Mouse (Mus musculus) heart, adult 2 months (tissue): ENCODE data around the gene Cst6. TPM values are rescaled to one million over a fixed set of nuclear protein-coding genes. Genes with fewer than 3 reads are reported as not detected.

Source experiments
- DNase-seq, 2 experiments: peaks; one replicate each; pipeline ENCODE4 v3.0.0; 2021
- H3K27ac ChIP-seq: fragments of 200-600 bp; 2 replicates; pipeline ENCODE4 v1.8.1; 2022
- H3K27me3 ChIP-seq: fragments of 200-500 bp; 2 replicates; pipeline ENCODE4 v1.6.1; 2012; ENCODE audit warnings: mild to moderate bottlenecking, low read length, inconsistent platforms, mixed read lengths; ENCODE audit not compliant: control insufficient read depth, insufficient read depth
- H3K36me3 ChIP-seq: fragments of 200-500 bp; 2 replicates; pipeline ENCODE4 v1.6.1; 2012; ENCODE audit warnings: low read length, inconsistent platforms; ENCODE audit not compliant: control insufficient read depth, insufficient read depth
- H3K4me1 ChIP-seq: fragments of 200-500 bp; 2 replicates; pipeline ENCODE4 v1.6.1; 2011; ENCODE audit warnings: low read length; ENCODE audit not compliant: control insufficient read depth, insufficient read depth
- H3K4me3 ChIP-seq: fragments of 200-600 bp; 2 replicates; pipeline ENCODE4 v1.8.1; 2022
- H3K79me2 ChIP-seq: fragments of 200-500 bp; replicated peaks from 2 replicates; pipeline ENCODE4 v1.6.1; 2012; ENCODE audit warnings: mild to moderate bottlenecking, inconsistent platforms, low read length, moderate library complexity, mixed read lengths; ENCODE audit not compliant: control insufficient read depth, insufficient read depth
- H3K9ac ChIP-seq: fragments of 200-500 bp; 2 replicates; pipeline ENCODE4 v1.6.1; 2012; ENCODE audit warnings: low read depth, mild to moderate bottlenecking, control low read depth, inconsistent platforms, low read length, mixed read lengths
- CTCF ChIP-seq: fragments of 200-600 bp; IDR thresholded peaks from 2 replicates; pipeline ENCODE4 v1.8.1; 2022; ENCODE audit warnings: antibody characterized with exemption, mild to moderate bottlenecking, moderate library complexity
- EP300 ChIP-seq: fragments of 200-500 bp; IDR thresholded peaks from 2 replicates; pipeline ENCODE4 v1.6.1; 2011; ENCODE audit warnings: low read depth, low read length, control low read depth; ENCODE audit not compliant: insufficient read depth
- POLR2A ChIP-seq: fragments of 200-500 bp; IDR thresholded peaks from 2 replicates; pipeline ENCODE4 v1.6.1; 2011; ENCODE audit warnings: mild to moderate bottlenecking, low read depth, low read length, control low read depth; ENCODE audit not compliant: insufficient read depth
- WGBS: fragments of 180-500 bp; shearing (Covaris S2); methylation state at CpG from one replicate; pipeline ENCODE4 v1.1.7; 2018; 5-methylcytosine and 5-hydroxymethylcytosine counted together
- intact Hi-C: fragments of 180-260 bp; cut with DNase I; formaldehyde crosslinking; loops from one replicate; pipeline ENCODE4 v1.15.1; 2025
- polyA plus RNA-seq: library from polyadenylated mRNA; depleted of rRNA; stranded (reverse); fragments of >200 nt; gene quantifications from 2 replicates; pipeline ENCODE4 v1.2.3, GENCODE M21; 2012; rRNA removed
- total RNA-seq, 2 experiments: library from RNA; stranded (reverse); gene quantifications; 2 replicates each; pipeline ENCODE4 v1.2.3; 2021

Gene Cst6
- total and polyA plus RNA-seq, 3 experiments, result 10.4 to 16.8 (median 10.9) TPM

- Histone ChIP-seq H3K79me2 (0 out of 2 replicates have a peak, but pooled peaks cover 2% of the 10 kb centered on the region), H3K27ac (peak within 1 kb of the TSS; percentile 89), H3K9ac (peak within 1 kb of the TSS; percentile 73), H3K36me3 (peaks cover 10% of the 10 kb centered on the region), H3K4me1 (peaks cover 5% of the 10 kb centered on the region), H3K4me3 (peak within 1 kb of the TSS; percentile 76), H3K27me3 (no peaks in the 10 kb centered on the region)
- peak; percentile 98 for DNase-seq
- intact Hi-C loops, result loop anchor here (2.0 kb wide), 1 partner anchor 20 kb away; no protein-coding TSS in a partner anchor
- WGBS, result under 1% methylated on average over 46 of the region's 46 CpGs
- TF ChIP-seq EP300 (peak; percentile 88), CTCF (peak; percentile 88), POLR2A (peak; percentile 87)
These were observed 54.2 kb downstream of the Cst6 start, which contains the start of gene Sf3b2 for GRCm38 (mm10) chr19:5294972-5295735. Sf3b2 (minus strand) TSS chr19:5295455.

Other genes starting within 250 kb of the Cst6 start
- 100 to 1,000 TPM; 173 to 195 TPM for gene Rab1b, start 242.5 kb downstream of the Cst6 start, total RNA-seq
- gene Rab1b, start 242.5 kb downstream of the Cst6 start, polyA plus RNA-seq, result 221 and 231 TPM in 2 replicates
- 10 to 100 TPM; 49.0 to 50.6 TPM for gene Klc2, start 231.0 kb downstream of the Cst6 start, total RNA-seq
- 56.7 and 57.4 TPM in 2 replicates for gene Klc2, start 231.0 kb downstream of the Cst6 start, polyA plus RNA-seq
- gene Pacs1, start 76.5 kb downstream of the Cst6 start, total RNA-seq, result 10 to 100 TPM; 20.8 to 21.6 TPM
- gene Pacs1, start 76.5 kb downstream of the Cst6 start, polyA plus RNA-seq, result 25.7 and 28.5 TPM in 2 replicates
- gene Sf3b2, start 54.1 kb downstream of the Cst6 start, total RNA-seq, result 100 to 1,000 TPM; 103 to 121 TPM
- gene Sf3b2, start 54.1 kb downstream of the Cst6 start, polyA plus RNA-seq, result 83.1 and 94.5 TPM in 2 replicates
- 10 to 100 TPM; 27.2 to 29.9 TPM for gene Gal3st3, start 51.2 kb downstream of the Cst6 start, total RNA-seq
- 35.5 and 36.1 TPM in 2 replicates for gene Gal3st3, start 51.2 kb downstream of the Cst6 start, polyA plus RNA-seq
- not detected for gene Catsper1, start 13.8 kb downstream of the Cst6 start, total RNA-seq
- 0.16 TPM in 1 of 2 replicates, not detected in the other for gene Catsper1, start 13.8 kb downstream of the Cst6 start, polyA plus RNA-seq
- gene Eif1ad, start 17.2 kb upstream of the Cst6 start, total RNA-seq, result 10 to 100 TPM; 16.3 to 19.5 TPM
- 18.5 and 28.1 TPM in 2 replicates for gene Eif1ad, start 17.2 kb upstream of the Cst6 start, polyA plus RNA-seq
- 100 to 1,000 TPM; 113 to 133 TPM for gene Banf1, start 17.6 kb upstream of the Cst6 start, total RNA-seq
- gene Banf1, start 17.6 kb upstream of the Cst6 start, polyA plus RNA-seq, result 148 and 173 TPM in 2 replicates
- gene Sart1, start 39.1 kb upstream of the Cst6 start, total RNA-seq, result 10 to 100 TPM; 47.3 to 51.8 TPM
- gene Sart1, start 39.1 kb upstream of the Cst6 start, polyA plus RNA-seq, result 10.6 and 22.1 TPM in 2 replicates
- under 1 TPM; 0.39 to 0.52 TPM for gene Tsga10ip, start 53.0 kb upstream of the Cst6 start, total RNA-seq
- 0.08 TPM in 1 of 2 replicates, not detected in the other for gene Tsga10ip, start 53.0 kb upstream of the Cst6 start, polyA plus RNA-seq
- gene Drap1, start 75.4 kb upstream of the Cst6 start, total RNA-seq, result 100 to 1,000 TPM; 278 to 344 TPM
- gene Drap1, start 75.4 kb upstream of the Cst6 start, polyA plus RNA-seq, result 175 and 189 TPM in 2 replicates
- 10 to 100 TPM; 32.9 TPM for gene AI837181, start 75.6 kb upstream of the Cst6 start, total RNA-seq
- 55.4 and 59.5 TPM in 2 replicates for gene AI837181, start 75.6 kb upstream of the Cst6 start, polyA plus RNA-seq
- not detected for gene Fosl1, start 98.0 kb upstream of the Cst6 start, total RNA-seq
- 0.12 TPM in 1 of 2 replicates, not detected in the other for gene Fosl1, start 98.0 kb upstream of the Cst6 start, polyA plus RNA-seq
- 1 to 10 TPM; 6.3 to 9.7 TPM for gene Ccdc85b, start 108.3 kb upstream of the Cst6 start, total RNA-seq
- 5.9 and 6.1 TPM in 2 replicates for gene Ccdc85b, start 108.3 kb upstream of the Cst6 start, polyA plus RNA-seq
- 10 to 100 TPM; 47.1 to 52.9 TPM for gene Fibp, start 111.0 kb upstream of the Cst6 start, total RNA-seq
- 85.6 and 88.3 TPM in 2 replicates for gene Fibp, start 111.0 kb upstream of the Cst6 start, polyA plus RNA-seq
- gene Ctsw, start 118.9 kb upstream of the Cst6 start, total RNA-seq, result under 1 TPM; 0.32 to 0.42 TPM
- gene Ctsw, start 118.9 kb upstream of the Cst6 start, polyA plus RNA-seq, result 0.67 and 2.0 TPM in 2 replicates
- gene Efemp2, start 124.4 kb upstream of the Cst6 start, total RNA-seq, result 10 to 100 TPM in 1 of 2 experiments, 1 to 10 TPM in 1; 8.2 to 10.3 TPM
- gene Efemp2, start 124.4 kb upstream of the Cst6 start, polyA plus RNA-seq, result 33.6 and 36.3 TPM in 2 replicates
- gene Mus81, start 138.8 kb upstream of the Cst6 start, total RNA-seq, result 10 to 100 TPM; 18.6 to 21.6 TPM
- gene Mus81, start 138.8 kb upstream of the Cst6 start, polyA plus RNA-seq, result 36.4 and 38.6 TPM in 2 replicates
- gene Cfl1, start 140.9 kb upstream of the Cst6 start, total RNA-seq, result 100 to 1,000 TPM; 169 to 194 TPM
- gene Cfl1, start 140.9 kb upstream of the Cst6 start, polyA plus RNA-seq, result 160 and 206 TPM in 2 replicates
- gene 1700020D05Rik, start 154.2 kb upstream of the Cst6 start, total RNA-seq, result under 1 TPM; 0.82 to 0.89 TPM
- gene 1700020D05Rik, start 154.2 kb upstream of the Cst6 start, polyA plus RNA-seq, result 0.70 and 0.85 TPM in 2 replicates
- gene Snx32, start 161.0 kb upstream of the Cst6 start, total RNA-seq, result 1 to 10 TPM; 3.9 to 5.2 TPM
- gene Snx32, start 161.0 kb upstream of the Cst6 start, polyA plus RNA-seq, result 11.4 and 13.0 TPM in 2 replicates
- not detected for gene Ovol1, start 211.1 kb upstream of the Cst6 start, total RNA-seq
- gene Ovol1, start 211.1 kb upstream of the Cst6 start, polyA plus RNA-seq, result 0.04 TPM in 1 of 2 replicates, not detected in the other
- 1 to 10 TPM; 3.0 to 3.3 TPM for gene Ap5b1, start 218.5 kb upstream of the Cst6 start, total RNA-seq
- gene Ap5b1, start 218.5 kb upstream of the Cst6 start, polyA plus RNA-seq, result 3.0 and 3.1 TPM in 2 replicates